Mouse (Mus musculus) adrenal gland, adult (tissue): ENCODE measurements around the gene Dpysl5.
A peak's percentile ranks its signal among the peaks of the same experiment; 100 is the strongest.
"Not testable (repeated sequence)": the region's sequence is repeated elsewhere in the genome, so short reads cannot be mapped to it uniquely, and the experiment has no call there.

Experiments used
- DNase-seq, 2 experiments: peaks; one replicate each; pipeline ENCODE4 v3.0.0; 2022 to 2023; ENCODE audit warnings: low spot score in 1 of 2; ENCODE audit not compliant: inconsistent age in 2 of 2

The Dpysl5 gene

GRCm38 (mm10) chr5:30711147-30712001, at the start of gene Dpysl5:
Gene Dpysl5, plus strand, starts transcription at chr5:30711564.
- peak; percentile 81 to 88 for DNase-seq

- DNase-seq = no peak
Measured at GRCm38 (mm10) chr5:30665360-30665759, 46.0 kb upstream of the Dpysl5 start.

- DNase-seq = no peak
Measured at GRCm38 (mm10) chr5:30665968-30666367, 45.4 kb upstream of the Dpysl5 start.

- DNase-seq = peak; percentile 91 to 98
Measured at GRCm38 (mm10) chr5:30666391-30667195, 44.8 kb upstream of the Dpysl5 start, which contains the start of gene Cenpa. Gene Cenpa, plus strand, starts transcription at chr5:30666777.

GRCm38 (mm10) chr5:30667215-30667614, 44.1 kb upstream of the Dpysl5 start:
- no peak for DNase-seq

GRCm38 (mm10) chr5:30667686-30668085, 43.7 kb upstream of the Dpysl5 start:
- DNase-seq = no peak

GRCm38 (mm10) chr5:30668637-30669495, 42.5 kb upstream of the Dpysl5 start:
- DNase-seq = no peak

- DNase-seq = no peak
Measured at GRCm38 (mm10) chr5:30669496-30669830, 41.9 kb upstream of the Dpysl5 start.

GRCm38 (mm10) chr5:30670091-30670490, 41.3 kb upstream of the Dpysl5 start:
- DNase-seq = no peak

GRCm38 (mm10) chr5:30674001-30674400, 37.4 kb upstream of the Dpysl5 start:
- no peak for DNase-seq

- DNase-seq = no peak
Measured at GRCm38 (mm10) chr5:30676800-30677199, 34.6 kb upstream of the Dpysl5 start.

GRCm38 (mm10) chr5:30678069-30678468, 33.3 kb upstream of the Dpysl5 start:
- not testable (repeated sequence) for DNase-seq

- DNase-seq = no peak
Measured at GRCm38 (mm10) chr5:30678722-30679296, 32.6 kb upstream of the Dpysl5 start.

- no peak for DNase-seq
Measured at GRCm38 (mm10) chr5:30679593-30679992, 31.8 kb upstream of the Dpysl5 start.

GRCm38 (mm10) chr5:30681970-30682369, 29.4 kb upstream of the Dpysl5 start:
- DNase-seq = no peak

GRCm38 (mm10) chr5:30682967-30683600, 28.3 kb upstream of the Dpysl5 start:
- DNase-seq = peak in 1 of 2 experiments; percentile 56

GRCm38 (mm10) chr5:30683993-30684392, 27.4 kb upstream of the Dpysl5 start:
- DNase-seq = no peak

GRCm38 (mm10) chr5:30686781-30687180, 24.6 kb upstream of the Dpysl5 start:
- no peak for DNase-seq

- DNase-seq = no peak
Measured at GRCm38 (mm10) chr5:30700361-30701000, 10.9 kb upstream of the Dpysl5 start.

- DNase-seq = not testable (repeated sequence)
Measured at GRCm38 (mm10) chr5:30701373-30701772, 10.0 kb upstream of the Dpysl5 start.
